Mouse (Mus musculus) G1E (cell line): ENCODE data around the gene Tcf21. TPM values are rescaled to one million over a fixed set of nuclear protein-coding genes. Genes with fewer than 3 reads are reported as not detected.

ENCODE experiments used
- ATAC-seq: 2 replicates; pipeline ENCODE4 v1.8.0; 2016; ENCODE audit warnings: mild to moderate bottlenecking; ENCODE audit not compliant: insufficient number of reproducible peaks, poor library complexity, low FRiP score, severe bottlenecking; ENCODE audit errors: extremely low read depth
- DNase-seq: peaks from one replicate; pipeline ENCODE4 v3.0.0; 2012; ENCODE audit warnings: low spot score
- H3K27me3 ChIP-seq: 2 replicates; pipeline ENCODE4 v1.6.1; 2012; ENCODE audit warnings: mild to moderate bottlenecking, low read length, inconsistent platforms; ENCODE audit not compliant: insufficient read depth
- H3K36me3 ChIP-seq: replicated peaks from 2 replicates; pipeline ENCODE3; 2012; ENCODE audit warnings: mild to moderate bottlenecking, inconsistent platforms
- H3K4me1 ChIP-seq: 2 replicates; pipeline ENCODE4 v1.6.1; 2012; ENCODE audit warnings: low read depth, low read length, inconsistent platforms, mixed read lengths; ENCODE audit not compliant: insufficient read depth
- H3K4me3 ChIP-seq: 2 replicates; pipeline ENCODE4 v1.5.1; 2012; ENCODE audit warnings: low read depth, mild to moderate bottlenecking, inconsistent platforms, low read length, moderate library complexity, mixed read lengths
- H3K9me3 ChIP-seq: replicated peaks from 2 replicates; pipeline ENCODE4 v1.6.1; 2012; ENCODE audit warnings: inconsistent platforms
- CTCF ChIP-seq: IDR thresholded peaks from 2 replicates; pipeline ENCODE4 v1.5.1; 2012; ENCODE audit warnings: low read depth, low read length, inconsistent platforms, mixed read lengths
- GATA1 ChIP-seq: IDR thresholded peaks from 2 replicates; pipeline ENCODE4 v1.6.1; 2012; ENCODE audit warnings: borderline replicate concordance, low read length, inconsistent platforms, mixed read lengths
- GATA2 ChIP-seq: IDR thresholded peaks from 2 replicates; pipeline ENCODE4 v1.6.1; 2012; ENCODE audit warnings: low read depth, low read length, inconsistent platforms, borderline replicate concordance
- POLR2AphosphoS5 ChIP-seq: IDR thresholded peaks from 2 replicates; pipeline ENCODE4 v1.6.1; 2012; ENCODE audit warnings: low read depth, low read length, inconsistent platforms; ENCODE audit not compliant: insufficient replicate concordance
- TAL1 ChIP-seq: conservative IDR thresholded peaks from 2 replicates; pipeline ENCODE4 v1.6.1; 2012; ENCODE audit warnings: low read depth, low read length, inconsistent platforms, mixed read lengths
- polyA plus RNA-seq: library from polyadenylated mRNA; stranded (reverse); fragments of >175 nt; gene quantifications from 2 replicates; pipeline ENCODE4 v1.2.3, GENCODE M21; 2012
- total RNA-seq, 2 experiments: library from RNA; stranded (forward) in 1 of 2; stranded (reverse) in 1 of 2; fragments of 200-1000 nt in 1 of 2; fragments of >200 nt in 1 of 2; fragmentation: Nextera tagmentation in 1 of 2; gene quantifications; 2 replicates each; pipeline ENCODE4 v1.2.3; 2014 to 2017

Tcf21 gene
- total and polyA plus RNA-seq, 3 experiments: not detected

DNA sequence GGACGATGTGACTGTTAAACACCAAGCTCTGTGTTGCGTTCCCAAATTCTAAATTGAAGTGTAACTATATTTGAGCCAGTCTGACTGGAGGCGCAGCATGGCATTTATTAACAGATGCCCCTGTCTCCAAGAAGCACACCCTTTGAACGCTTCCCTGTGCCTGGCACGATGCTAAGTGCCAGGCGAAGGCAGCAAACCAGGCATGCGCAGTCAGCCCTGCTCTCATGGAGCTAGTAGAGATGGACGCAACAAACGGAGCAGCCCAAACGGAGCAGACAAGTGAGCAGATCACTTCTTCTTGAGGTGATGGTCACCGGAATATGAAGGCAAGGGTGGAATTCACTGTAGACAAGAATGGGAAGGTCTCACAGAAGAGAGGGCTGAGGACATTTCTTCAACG, 8.1 kb downstream of the Tcf21 start:
- TF ChIP-seq GATA1 (no peak), TAL1 (no peak), GATA2 (no peak), CTCF (no peak)
- Histone ChIP-seq H3K27me3 (peaks cover 26% of the 10 kb centered on the region), H3K4me3 (no peak overlapping the region), H3K9me3 (no peaks in the 10 kb centered on the region), H3K36me3 (no peaks in the 10 kb centered on the region), H3K4me1 (no peaks in the 10 kb centered on the region)
- DNase-seq (no peak), ATAC-seq (no peak)

GRCm38 (mm10) chr10:22782684-22783083, 37.3 kb downstream of the Tcf21 start:
- Histone ChIP-seq H3K9me3 (no peaks in the 10 kb centered on the region), H3K4me1 (no peaks in the 10 kb centered on the region), H3K4me3 (no peak overlapping the region), H3K27me3 (peaks cover 3% of the 10 kb centered on the region; the same call in 1 of the 2 replicates), H3K36me3 (no peaks in the 10 kb centered on the region)
- ATAC-seq: no peak
- no peak for TF ChIP-seq POLR2AphosphoS5
- TF ChIP-seq GATA2: no peak
- no peak for TF ChIP-seq CTCF
- TF ChIP-seq GATA1: no peak
- TF ChIP-seq TAL1: no peak
- DNase-seq: no peak

- H3K27me3 ChIP-seq: peaks cover 3% of the 10 kb centered on the region; the same call in 1 of the 2 replicates
- no peaks in the 10 kb centered on the region for H3K36me3 ChIP-seq
- H3K4me1 ChIP-seq: no peaks in the 10 kb centered on the region
- H3K4me3 ChIP-seq: no peak overlapping the region
- TF ChIP-seq CTCF: peak; percentile 18; the same call in 1 of the 2 replicates
- TF ChIP-seq POLR2AphosphoS5: no peak
- DNase-seq (no peak), ATAC-seq (no peak)
- H3K9me3 ChIP-seq: no peaks in the 10 kb centered on the region
Observed at GRCm38 (mm10) chr10:22781466-22781865, 38.5 kb downstream of the Tcf21 start.

DNA sequence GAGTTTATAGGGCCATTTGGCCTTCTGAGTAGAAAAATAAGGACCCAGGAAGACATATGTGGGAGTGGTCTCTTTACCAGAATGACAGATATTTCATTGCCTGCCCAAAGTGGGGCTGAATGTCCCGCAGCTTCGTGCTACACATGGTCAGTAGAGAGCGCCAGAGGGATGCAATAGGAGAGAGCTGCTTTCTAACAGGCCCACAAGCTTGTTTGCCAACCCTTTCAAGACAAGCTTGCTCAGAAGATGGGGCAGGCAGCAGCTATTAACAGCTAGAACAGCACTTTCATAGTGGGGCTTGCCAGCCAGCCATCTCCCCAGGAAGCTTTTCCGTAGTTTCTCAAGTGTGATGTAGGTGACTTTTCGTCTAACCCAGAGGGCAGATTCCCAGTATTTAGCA, 42.0 kb downstream of the Tcf21 start:
- TF ChIP-seq TAL1 (no peak), GATA2 (no peak), CTCF (no peak), GATA1 (no peak), POLR2AphosphoS5 (no peak)
- H3K27me3 ChIP-seq: peaks cover 3% of the 10 kb centered on the region; the same call in 1 of the 2 replicates
- no peaks in the 10 kb centered on the region for H3K36me3 ChIP-seq
- peaks cover 2% of the 10 kb centered on the region; the same call in 1 of the 2 replicates for H3K4me1 ChIP-seq
- DNase-seq (no peak), ATAC-seq (no peak)
- no peak overlapping the region for H3K4me3 ChIP-seq
- H3K9me3 ChIP-seq: no peaks in the 10 kb centered on the region

DNA sequence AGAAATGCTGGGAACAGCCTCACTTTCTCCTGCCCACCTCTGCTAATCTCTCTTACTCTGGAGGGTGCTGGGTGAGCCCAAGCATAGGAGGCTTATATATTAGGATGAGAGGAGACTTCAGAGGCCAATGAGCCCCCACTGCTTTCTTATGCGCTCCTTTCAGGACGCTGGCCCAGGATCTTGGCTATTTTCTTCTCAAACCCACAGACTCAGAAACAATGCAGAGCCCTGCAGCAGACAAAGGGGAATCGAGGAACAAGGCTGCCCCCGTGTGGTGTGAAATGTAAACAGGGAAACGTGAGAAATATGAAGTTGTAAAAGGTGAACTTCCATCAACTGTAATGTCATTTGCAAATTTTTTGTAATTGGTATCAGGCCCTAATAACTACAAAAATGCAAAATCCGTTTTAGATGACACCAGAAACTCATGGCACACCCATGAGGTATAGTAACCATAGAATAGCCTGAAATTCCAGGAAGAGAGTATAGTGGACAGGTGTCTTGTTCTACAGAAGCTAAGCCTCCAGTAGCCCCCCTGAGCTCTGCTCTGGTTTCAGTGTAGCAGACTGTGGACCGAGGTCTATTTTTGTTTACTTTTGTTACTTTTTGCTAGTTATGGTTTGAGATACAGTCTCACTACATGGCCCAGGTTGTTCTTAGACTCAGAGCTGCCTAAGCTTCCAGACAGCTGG, 43.8 kb downstream of the Tcf21 start:
- TF ChIP-seq CTCF: no peak
- no peak for TF ChIP-seq POLR2AphosphoS5
- no peak for TF ChIP-seq GATA2
- no peak for TF ChIP-seq TAL1
- no peak for TF ChIP-seq GATA1
- H3K36me3 ChIP-seq: no peaks in the 10 kb centered on the region
- peaks cover 2% of the 10 kb centered on the region; the same call in 1 of the 2 replicates for H3K4me1 ChIP-seq
- no peaks in the 10 kb centered on the region for H3K9me3 ChIP-seq
- DNase-seq (no peak), ATAC-seq (no peak)
- peaks cover 5% of the 10 kb centered on the region for H3K27me3 ChIP-seq
- no peak overlapping the region for H3K4me3 ChIP-seq

DNA sequence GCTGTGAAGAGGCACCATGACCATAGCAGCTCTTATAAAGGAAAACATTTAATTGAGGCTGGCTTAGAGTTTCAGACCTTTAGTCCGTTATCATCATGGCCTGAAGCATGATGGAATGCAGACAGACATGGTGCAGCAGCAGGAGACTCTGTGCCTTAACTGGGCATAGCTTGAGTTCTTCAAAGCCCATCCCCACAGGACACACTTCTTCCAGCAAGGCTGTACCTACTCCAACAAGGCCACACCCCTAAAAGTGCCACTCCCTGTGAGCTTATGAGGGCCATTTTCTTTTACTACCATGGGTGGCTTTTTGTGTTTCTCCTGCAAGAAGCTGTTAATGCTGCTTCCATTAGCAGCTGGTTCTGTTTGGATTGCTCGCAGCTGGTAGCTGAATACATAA, 44.5 kb downstream of the Tcf21 start:
- Histone ChIP-seq H3K9me3 (no peaks in the 10 kb centered on the region), H3K36me3 (no peaks in the 10 kb centered on the region), H3K4me3 (no peak overlapping the region), H3K27me3 (peaks cover 5% of the 10 kb centered on the region), H3K4me1 (peaks cover 2% of the 10 kb centered on the region; the same call in 1 of the 2 replicates)
- ATAC-seq (no peak), DNase-seq (no peak)
- TF ChIP-seq CTCF: no peak
- TF ChIP-seq GATA1: no peak
- TF ChIP-seq GATA2: no peak
- no peak for TF ChIP-seq POLR2AphosphoS5
- no peak for TF ChIP-seq TAL1
